Mouse (Mus musculus): ENCODE data around the gene Mta2.

DNA sequence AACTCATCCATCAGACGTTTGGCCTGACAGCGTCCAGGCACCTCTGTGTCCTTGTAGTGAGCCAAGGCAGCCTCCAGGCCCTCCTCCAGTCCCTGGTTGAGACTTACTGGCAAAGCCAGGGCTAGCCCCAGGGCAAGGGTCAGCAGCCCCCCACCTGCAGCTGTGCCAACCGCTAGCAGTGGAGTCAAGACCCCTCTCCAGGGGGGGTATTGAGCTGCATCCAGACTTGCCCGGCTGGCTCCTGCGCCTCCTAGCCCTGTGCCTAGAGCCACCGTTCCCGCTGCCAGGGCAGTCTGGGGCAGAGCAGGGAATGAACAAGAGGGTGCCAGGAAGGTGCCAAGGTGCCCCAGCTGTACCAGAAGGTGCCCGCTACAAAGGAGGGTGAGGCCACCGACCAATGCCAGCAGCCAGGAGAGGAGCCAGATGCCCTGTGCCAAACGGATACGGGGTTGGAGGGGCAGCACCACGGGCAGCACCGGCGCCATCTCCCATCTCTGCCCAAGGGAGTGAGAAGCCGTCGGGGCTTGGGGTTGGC is 12.9 kb upstream of the Mta2 start:
- TF ChIP-seq POLR2A (IDR thresholded peaks at IDR 0.05; ENCODE audit: borderline replicate concordance, extremely low read depth, insufficient read depth, insufficient read length, poor library complexity, severe bottlenecking) = no peak
- TF ChIP-seq CTCF (IDR thresholded peaks at IDR 0.05; ENCODE audit: borderline replicate concordance, extremely low read depth, insufficient read depth, insufficient read length) = no peak

All from brain, embryonic 14.5 days (tissue).